Mouse (Mus musculus) gastrocnemius, postnatal 10 days (tissue): ENCODE measurements around the gene Ovgp1. TPM values are rescaled to one million over a fixed set of nuclear protein-coding genes. Genes with fewer than 3 reads are reported as not detected.
"Not testable (repeated sequence)": the region's sequence is repeated elsewhere in the genome, so short reads cannot be mapped to it uniquely, and the experiment has no call there.

Experiments used
- DNase-seq: peaks from one replicate; pipeline ENCODE4 v3.0.0; 2021; ENCODE audit warnings: mixed read lengths
- long read RNA-seq, 2 experiments: library from polyadenylated mRNA; stranded (forward); transcript quantifications; one replicate each; pipeline ENCODE4 v2.0.0; 2021
- total RNA-seq, 2 experiments: library from RNA; stranded (reverse); gene quantifications; 2 replicates each; pipeline ENCODE4 v1.2.3; 2021

The Ovgp1 gene
- total RNA-seq, result 1 to 10 TPM in 1 of 2 experiments, under 1 TPM in 1; 0.49 to 1.7 TPM
- long read RNA-seq, experiment 1, result 0 reads
- long read RNA-seq, experiment 2, result 0 reads

- DNase-seq, result no peak
These were observed at the start of gene Ovgp1 for GRCm38 (mm10) chr3:105973411-105973810. Gene Ovgp1 (plus strand): TSS chr3:105973711.

GRCm38 (mm10) chr3:105924616-105925015 is 48.9 kb upstream of the Ovgp1 start:
- no peak for DNase-seq

- no peak for DNase-seq
These were observed 45.8 kb upstream of the Ovgp1 start for GRCm38 (mm10) chr3:105927561-105928194.

- no peak for DNase-seq
These were observed 45.3 kb upstream of the Ovgp1 start for GRCm38 (mm10) chr3:105928195-105928569.

- no peak for DNase-seq
These were observed 44.7 kb upstream of the Ovgp1 start for GRCm38 (mm10) chr3:105928781-105929180.

GRCm38 (mm10) chr3:105929821-105930220 is 43.7 kb upstream of the Ovgp1 start:
- DNase-seq, result no peak

GRCm38 (mm10) chr3:105931095-105931494 is 42.4 kb upstream of the Ovgp1 start:
- DNase-seq, result no peak

- no peak for DNase-seq
These were observed 41.1 kb upstream of the Ovgp1 start, which contains the start of gene I830077J02Rik for GRCm38 (mm10) chr3:105932240-105933071. Gene I830077J02Rik (minus strand): TSS chr3:105932664.

- DNase-seq, result no peak
These were observed 39.6 kb upstream of the Ovgp1 start for GRCm38 (mm10) chr3:105933926-105934325.

GRCm38 (mm10) chr3:105935033-105935432 is 38.5 kb upstream of the Ovgp1 start:
- peak; percentile 64 for DNase-seq

GRCm38 (mm10) chr3:105936111-105936510 is 37.4 kb upstream of the Ovgp1 start:
- no peak for DNase-seq

- DNase-seq, result no peak
These were observed 22.2 kb upstream of the Ovgp1 start for GRCm38 (mm10) chr3:105951348-105951747.

GRCm38 (mm10) chr3:105957235-105957634 is 16.3 kb upstream of the Ovgp1 start:
- DNase-seq, result no peak

- no peak for DNase-seq
These were observed 15.3 kb upstream of the Ovgp1 start for GRCm38 (mm10) chr3:105958204-105958603.

GRCm38 (mm10) chr3:105958974-105959580 is 14.4 kb upstream of the Ovgp1 start, which contains the start of gene Wdr77:
Gene Wdr77 (plus strand): TSS chr3:105959369.
- peak; percentile 94 for DNase-seq

- no peak for DNase-seq
These were observed 13.9 kb upstream of the Ovgp1 start for GRCm38 (mm10) chr3:105959585-105959984.

- DNase-seq, result no peak
These were observed 13.5 kb upstream of the Ovgp1 start, which contains the start of gene Atp5f1 for GRCm38 (mm10) chr3:105959999-105960398. Gene Atp5f1 (minus strand): TSS chr3:105960099.

- DNase-seq, result no peak
These were observed 12.8 kb upstream of the Ovgp1 start for GRCm38 (mm10) chr3:105960700-105961099.

- no peak for DNase-seq
These were observed 1.6 kb upstream of the Ovgp1 start for GRCm38 (mm10) chr3:105971831-105972446.

- no peak for DNase-seq
These were observed 663 bp downstream of the Ovgp1 start for GRCm38 (mm10) chr3:105974174-105974573.

- not testable (repeated sequence) for DNase-seq
These were observed 16.1 kb downstream of the Ovgp1 start for GRCm38 (mm10) chr3:105989611-105990010.

GRCm38 (mm10) chr3:105991653-105992283 is 18.3 kb downstream of the Ovgp1 start:
- DNase-seq, result peak; percentile 61
